Mouse (Mus musculus): ENCODE results near the gene Syk.

Gene Syk

DNA sequence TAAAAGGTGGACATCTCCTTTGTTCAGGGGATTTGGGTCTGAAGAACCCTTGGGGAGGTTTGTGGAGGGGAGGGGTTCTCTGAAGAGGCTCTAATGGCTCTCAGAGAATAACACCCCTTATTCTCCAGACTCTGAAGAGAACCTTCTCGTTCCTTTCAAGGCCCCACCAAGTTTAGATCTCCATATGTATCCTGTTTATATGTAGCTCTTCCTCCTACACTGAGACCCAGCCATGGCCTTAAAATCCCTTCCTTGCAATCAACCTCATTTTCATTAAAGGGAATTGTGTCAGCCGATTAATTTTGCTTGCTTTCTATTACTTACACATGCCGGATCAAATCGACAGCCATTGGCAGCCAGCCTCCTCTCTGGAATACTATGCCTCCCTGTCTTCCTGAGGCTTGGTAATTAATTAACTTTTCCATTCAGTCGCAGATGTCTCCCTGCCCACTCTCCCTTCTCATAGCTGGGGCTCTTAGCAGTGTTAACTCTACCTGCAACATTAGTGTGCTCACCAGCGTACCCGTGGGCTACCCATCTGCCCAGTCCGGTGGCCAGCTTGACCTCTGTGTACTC lies 13.7 kb upstream of the Syk start:
- DNase-seq, result no peak

DNA sequence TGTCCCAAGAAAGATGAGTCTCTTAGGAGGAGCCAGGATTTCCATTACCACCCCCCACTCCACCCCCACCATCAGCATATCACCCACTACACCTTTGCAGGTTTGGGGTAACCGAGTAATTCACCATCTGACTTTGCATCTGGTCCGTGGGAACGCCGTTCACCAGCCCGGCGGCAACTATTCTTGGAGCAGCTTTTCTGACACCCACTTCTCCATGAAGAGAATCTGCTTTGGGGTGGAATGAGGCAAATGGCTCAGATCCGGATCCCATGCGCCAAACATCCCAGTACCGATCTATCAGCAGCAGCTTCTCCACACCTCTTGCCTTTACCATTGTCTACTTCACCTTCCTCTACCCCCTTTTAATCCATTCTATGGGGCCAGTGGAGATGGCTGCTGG lies 12.7 kb upstream of the Syk start:
- peak; percentile 81 for DNase-seq

DNA sequence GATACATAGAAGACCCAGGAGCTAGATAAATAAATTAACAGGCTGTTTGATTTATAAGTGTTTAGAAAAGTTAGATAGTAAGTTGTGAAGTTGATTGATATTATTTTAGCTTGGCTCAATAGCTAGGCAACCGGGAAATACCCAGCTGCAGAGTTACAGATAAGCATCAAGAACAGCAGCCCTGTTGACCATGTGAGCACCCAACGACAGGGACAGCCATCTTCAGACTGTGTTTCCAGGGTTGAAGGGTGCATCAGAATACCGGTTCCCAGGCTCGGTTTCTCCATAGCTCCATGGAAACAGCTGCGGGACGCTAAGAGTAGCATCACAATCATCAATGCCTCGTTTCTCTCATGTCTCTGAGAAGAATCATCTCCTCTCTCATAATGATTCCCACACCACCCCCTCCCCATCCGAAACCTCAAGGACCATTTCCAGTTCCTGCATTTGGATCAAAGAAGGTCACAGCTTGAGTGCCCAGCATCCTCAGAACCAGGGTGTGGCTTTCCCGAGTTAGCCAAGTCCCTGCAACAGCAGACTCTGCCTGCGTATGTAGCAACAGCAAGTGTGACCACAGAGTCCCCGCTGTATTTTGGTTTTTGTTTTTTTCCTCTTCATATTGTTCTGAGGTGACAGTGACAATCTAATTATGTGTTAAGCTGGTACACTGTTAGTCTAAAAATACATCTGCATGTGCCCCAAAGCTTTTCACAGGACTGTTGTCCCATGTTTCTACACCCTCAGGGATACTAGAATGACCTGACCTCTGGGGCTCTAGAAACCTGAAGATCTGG lies 11.2 kb upstream of the Syk start:
- no peak for DNase-seq

DNA sequence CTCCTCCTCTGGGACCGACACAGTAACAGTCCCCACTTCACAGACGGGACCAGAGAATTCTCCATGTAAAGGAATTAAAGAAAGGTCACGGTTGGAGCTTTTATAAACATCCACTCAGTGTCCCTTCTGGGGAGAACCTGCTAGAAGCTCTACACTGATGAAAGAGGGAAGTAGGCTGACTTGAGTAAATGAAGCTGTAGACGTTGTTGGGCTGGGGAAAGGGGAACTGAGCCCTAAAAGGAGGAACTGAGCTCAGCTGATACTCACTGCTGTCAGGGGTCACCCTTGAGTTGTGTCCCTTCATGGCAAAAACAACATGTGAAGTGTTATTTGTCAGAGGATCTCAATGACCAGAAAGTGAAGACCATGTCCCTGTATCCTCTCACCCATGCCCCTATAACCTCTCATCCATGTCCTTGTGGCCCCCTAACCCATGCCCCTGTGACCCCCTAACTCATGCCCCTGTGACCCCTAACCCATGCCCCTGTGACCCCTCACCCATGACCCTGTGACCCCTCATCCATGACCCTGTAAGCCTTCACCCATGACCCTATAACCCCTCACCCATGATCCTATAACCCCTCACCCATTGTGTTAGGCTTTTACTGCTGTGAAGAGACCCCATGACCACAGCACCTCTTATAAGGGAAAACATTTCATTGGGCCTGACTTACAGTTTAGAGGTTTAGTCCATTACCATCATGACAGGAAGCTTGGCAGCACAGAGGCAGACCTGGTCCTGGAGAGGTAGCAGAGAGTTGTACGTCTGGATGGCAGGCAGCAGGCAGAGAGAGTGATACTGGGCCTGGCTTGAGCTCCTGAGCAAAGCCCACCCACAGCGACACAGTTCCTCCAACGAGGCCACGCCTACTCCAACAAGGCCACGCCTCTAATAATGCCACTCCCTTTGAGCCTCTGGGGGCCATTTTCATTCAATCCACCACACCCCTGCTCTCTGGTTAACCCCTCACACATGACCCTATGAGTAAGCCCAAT lies 10.2 kb upstream of the Syk start:
- DNase-seq, result no peak

GRCm38 (mm10) chr13:52574311-52574710 lies 8.7 kb upstream of the Syk start:
- DNase-seq, result no peak

GRCm38 (mm10) chr13:52575483-52575882 lies 7.5 kb upstream of the Syk start:
- no peak for DNase-seq

- no peak for DNase-seq
Measured at GRCm38 (mm10) chr13:52576021-52576614, 6.9 kb upstream of the Syk start.

DNA sequence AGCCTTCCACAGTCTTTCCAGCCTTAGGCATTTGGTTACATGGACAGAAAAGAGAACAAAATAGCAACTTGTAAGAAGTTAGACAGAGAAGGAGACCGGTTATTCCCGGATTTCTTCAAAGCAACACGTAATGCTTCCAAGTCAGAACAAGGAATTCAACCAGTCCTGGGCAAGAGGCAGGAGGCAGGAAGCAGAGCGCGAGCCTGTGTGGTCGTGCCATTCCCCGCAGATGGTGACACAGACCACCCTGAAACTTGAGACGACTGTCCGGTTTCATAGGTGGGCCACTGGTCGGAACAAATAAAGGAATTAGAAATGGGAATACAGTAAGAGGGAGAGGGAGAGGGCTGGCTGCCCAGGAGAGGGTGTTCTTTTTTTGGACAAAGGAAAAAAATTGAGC lies 6.1 kb upstream of the Syk start:
- no peak for DNase-seq

- no peak for DNase-seq
Measured at GRCm38 (mm10) chr13:52577326-52577920, 5.5 kb upstream of the Syk start.

DNA sequence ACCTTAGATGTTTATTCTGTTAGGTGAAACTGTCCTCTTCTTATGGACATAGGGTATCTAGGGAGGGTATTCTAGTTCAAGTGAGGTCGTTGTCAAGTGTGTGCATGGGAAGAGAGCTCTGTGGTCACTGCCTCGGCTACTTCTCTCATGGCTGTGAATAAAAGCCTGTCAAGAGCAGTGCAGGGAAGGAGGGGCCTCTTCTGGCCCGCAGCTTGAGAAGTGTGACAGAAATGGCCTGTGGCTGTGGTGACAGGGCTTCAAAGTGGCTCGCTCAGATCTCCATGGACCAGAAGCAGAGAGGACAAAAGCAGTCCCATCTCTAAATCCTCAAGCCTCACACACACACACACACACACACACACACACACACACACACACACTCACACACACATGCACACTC lies 5.0 kb upstream of the Syk start:
- no peak for DNase-seq

DNA sequence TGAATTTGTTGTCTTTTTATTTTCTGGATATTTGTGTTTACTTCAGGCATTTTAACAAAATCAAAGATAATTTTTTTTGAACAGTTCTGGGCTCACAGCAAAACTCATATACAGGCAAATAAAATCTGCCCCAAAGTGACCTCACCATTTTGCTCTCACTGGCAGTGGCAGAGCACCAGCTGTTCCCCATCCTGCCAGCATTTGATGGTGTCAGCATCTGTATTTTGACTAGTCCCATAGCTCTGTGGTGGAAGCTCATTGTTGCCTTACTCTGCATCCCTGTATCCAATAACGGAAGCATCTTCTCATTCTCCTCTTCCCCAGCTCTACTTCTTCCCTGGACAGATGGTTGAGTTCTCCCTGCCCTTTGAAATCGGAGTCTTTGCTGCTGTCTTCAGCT lies 4.2 kb upstream of the Syk start:
- no peak for DNase-seq

DNA sequence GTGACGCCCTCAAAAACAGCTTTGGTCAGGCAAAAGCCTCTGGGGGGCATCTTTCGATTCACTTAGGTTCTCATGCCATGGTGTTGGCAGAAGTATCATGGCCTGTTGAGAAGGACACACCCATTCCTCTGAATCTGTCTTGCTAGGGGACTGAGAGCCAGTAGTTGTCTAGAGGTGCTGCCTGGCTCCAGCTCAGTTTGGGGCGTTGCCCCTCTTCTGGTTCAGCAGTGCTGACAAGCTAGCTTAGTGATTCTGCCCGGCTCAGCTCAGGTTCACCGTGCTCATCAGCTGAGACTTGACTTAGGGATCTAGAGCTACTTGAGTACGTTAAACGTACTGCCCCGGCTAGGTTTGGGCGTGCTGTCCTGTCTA lies 481 bp upstream of the Syk start:
- no peak for DNase-seq

DNA sequence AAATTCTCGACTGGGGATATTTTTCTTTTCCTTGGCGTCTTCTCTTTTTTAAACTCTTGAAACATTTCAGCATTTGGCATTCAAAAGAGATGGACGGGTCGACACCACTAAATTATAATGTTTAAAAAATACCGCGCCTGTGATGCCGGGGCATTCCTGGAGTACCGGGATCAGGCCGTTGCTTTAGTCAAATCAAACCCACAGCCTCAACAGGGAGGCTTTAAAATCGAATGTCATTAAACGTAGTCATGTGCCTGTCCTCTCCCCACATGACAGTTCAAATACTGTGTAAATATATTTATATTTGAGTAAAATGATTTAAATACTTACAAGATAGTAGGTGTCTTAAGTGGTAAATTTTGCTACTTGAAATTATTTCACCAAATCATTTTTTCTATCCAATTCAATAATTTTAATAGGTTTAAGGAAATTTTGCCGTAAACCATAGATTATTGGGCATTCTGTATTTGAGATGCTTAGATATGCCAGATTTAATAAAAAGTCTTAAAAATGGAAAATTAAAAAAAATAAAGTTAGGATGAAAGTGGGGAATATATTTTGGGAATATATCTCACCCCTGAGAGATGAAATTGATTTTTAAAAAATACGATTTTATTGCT lies 1.1 kb downstream of the Syk start:
- DNase-seq, result no peak

- no peak for DNase-seq
Measured at GRCm38 (mm10) chr13:52584654-52585455, 1.9 kb downstream of the Syk start.

GRCm38 (mm10) chr13:52587761-52588160 lies 4.8 kb downstream of the Syk start:
- no peak for DNase-seq

GRCm38 (mm10) chr13:52589043-52589442 lies 6.1 kb downstream of the Syk start:
- no peak for DNase-seq

DNA sequence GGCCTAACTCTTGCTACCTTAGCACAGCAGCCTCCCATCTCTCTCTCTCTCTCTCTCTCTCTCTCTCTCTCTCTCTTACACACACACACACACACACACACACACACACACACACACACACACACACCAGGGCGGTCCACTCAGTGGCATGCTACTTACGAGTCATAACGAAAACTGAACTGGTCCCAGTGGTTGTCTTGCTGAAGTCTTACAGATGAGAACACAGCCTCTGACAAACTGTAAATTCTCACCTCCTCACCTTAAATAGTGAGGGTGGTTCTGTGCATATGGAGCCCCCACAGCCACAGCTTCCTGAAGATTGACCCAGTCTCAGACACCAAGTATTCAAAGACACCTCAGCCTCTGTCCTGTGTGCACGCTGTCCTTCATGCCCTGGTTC lies 8.9 kb downstream of the Syk start:
- no peak for DNase-seq

- DNase-seq, result no peak
Measured at GRCm38 (mm10) chr13:52596692-52597091, 13.7 kb downstream of the Syk start.

DNA sequence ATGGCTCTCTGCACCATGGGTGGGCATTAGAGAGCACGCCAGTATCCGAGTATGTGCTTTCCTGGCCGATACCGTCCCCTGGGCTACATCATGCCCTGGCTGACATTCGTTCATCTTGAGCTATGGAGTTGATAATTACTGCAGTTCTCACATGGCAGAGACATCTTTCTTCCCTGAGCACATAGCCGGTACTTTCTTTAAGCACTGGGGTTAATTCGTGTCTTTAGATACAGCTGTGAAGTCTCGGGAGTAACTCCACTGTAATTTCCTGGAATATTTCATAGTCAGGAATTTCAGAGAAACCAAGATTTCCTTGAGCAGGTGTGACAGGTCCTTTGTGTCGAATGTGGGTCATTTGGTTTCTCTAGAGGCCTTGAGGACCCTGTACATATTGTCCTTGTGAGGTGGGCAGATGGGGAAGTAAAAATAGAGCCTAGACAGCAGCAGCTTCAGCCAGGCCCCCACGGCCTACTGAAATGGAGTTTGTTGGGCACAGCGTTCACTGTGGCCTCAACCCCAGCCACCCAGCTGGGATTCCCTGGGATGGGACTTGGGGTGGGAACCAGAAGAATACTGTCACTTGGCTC lies 14.2 kb downstream of the Syk start:
- no peak for DNase-seq

GRCm38 (mm10) chr13:52598233-52598632 lies 15.3 kb downstream of the Syk start:
- no peak for DNase-seq

GRCm38 (mm10) chr13:52600015-52600643 lies 17.2 kb downstream of the Syk start:
- no peak for DNase-seq
